Mouse (Mus musculus): ENCODE results near the gene 4930595D18Rik. TPM values are rescaled to one million over a fixed set of nuclear protein-coding genes. Genes with fewer than 3 reads are reported as not detected.

4930595D18Rik gene
- polyA plus RNA-seq (2015; fragmentation: Nextera tagmentation; extraction: Ambion mirVana), result not detected in 2 replicates

DNA sequence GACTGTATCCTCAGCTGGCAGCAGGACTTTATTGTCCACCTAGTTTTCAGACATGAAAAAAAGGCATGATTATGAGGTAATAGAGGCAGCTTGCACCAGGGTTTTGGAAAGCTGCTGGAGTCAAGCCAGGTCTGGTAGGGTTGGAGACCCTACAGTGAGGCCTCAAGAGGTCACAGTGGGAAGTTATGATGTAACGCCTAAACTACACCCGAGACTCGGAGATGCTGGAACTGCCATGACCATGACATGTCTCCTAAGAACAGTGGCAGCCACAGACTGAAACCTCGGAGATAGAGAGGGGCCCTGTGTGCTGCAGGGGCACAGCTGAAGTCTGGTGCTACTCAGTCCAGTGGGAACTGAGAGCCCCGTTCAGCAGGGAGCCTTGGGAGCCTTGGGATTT, at the start of gene 4930595D18Rik:
Gene 4930595D18Rik (minus strand): TSS at position 16 of the 400 bp plus-strand sequence.
- H3K27me3 ChIP-seq (ENCODE audit: control insufficient read depth, insufficient read depth, low read depth, low read length), result no peaks in the 10 kb centered on the region
- no peak within 1 kb of the TSS for H3K4me2 ChIP-seq (ENCODE audit: low read depth, low read length)
- no peak for ATAC-seq (ENCODE audit: low read depth)
- no peaks in the 10 kb centered on the region for H3K9me3 ChIP-seq (ENCODE audit: control insufficient read depth, low read length)
- no peak within 1 kb of the TSS for H3K9ac ChIP-seq (ENCODE audit: low read length)
- no peaks in the 10 kb centered on the region for H3K4me1 ChIP-seq (replicated peaks; ENCODE audit: control insufficient read depth, insufficient read depth, low read length)
- no peaks in the 10 kb centered on the region for H3K36me3 ChIP-seq (ENCODE audit: control insufficient read depth, insufficient read depth, low read length)
- H3K4me3 ChIP-seq (ENCODE audit: low read length), result no peak within 1 kb of the TSS
- no peak within 1 kb of the TSS for H3K27ac ChIP-seq (ENCODE audit: low read length)
- WGBS, result 62% methylated on average over 5 of the region's 5 CpGs

DNA sequence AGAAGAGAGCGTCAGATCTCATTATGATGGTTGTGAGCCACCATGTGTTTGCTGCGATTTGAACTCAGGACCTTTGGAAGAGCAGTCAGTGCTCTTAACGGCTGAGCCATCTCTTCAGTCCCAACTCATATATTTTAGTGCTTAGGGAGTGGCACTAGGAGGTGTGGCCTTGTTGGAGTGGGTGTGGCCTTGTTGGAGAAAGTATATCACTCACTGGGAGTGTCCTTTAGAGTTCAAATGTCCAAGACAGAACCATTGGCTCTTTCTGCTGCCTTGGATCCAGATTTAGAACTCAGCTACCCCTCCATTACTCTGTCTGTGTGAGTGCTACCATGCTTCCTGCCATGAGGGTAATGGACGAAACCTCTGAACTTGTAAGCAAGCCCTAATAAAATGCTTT, 49.5 kb upstream of the 4930595D18Rik start:
- no peak overlapping the region for H3K4me3 ChIP-seq (ENCODE audit: low read length)
- H3K4me1 ChIP-seq (replicated peaks; ENCODE audit: control insufficient read depth, insufficient read depth, low read length), result peaks cover 3% of the 10 kb centered on the region
- no peaks in the 10 kb centered on the region for H3K27me3 ChIP-seq (ENCODE audit: control insufficient read depth, insufficient read depth, low read depth, low read length)
- no peaks in the 10 kb centered on the region for H3K36me3 ChIP-seq (ENCODE audit: control insufficient read depth, insufficient read depth, low read length)
- ATAC-seq (ENCODE audit: low read depth), result no peak
- no peak overlapping the region for H3K4me2 ChIP-seq (ENCODE audit: low read depth, low read length)
- H3K9me3 ChIP-seq (ENCODE audit: control insufficient read depth, low read length), result no peaks in the 10 kb centered on the region
- WGBS, result 86% methylated on average over 4 of the region's 4 CpGs
- H3K9ac ChIP-seq (ENCODE audit: low read length), result no peak overlapping the region
- H3K27ac ChIP-seq (ENCODE audit: low read length), result peak overlapping the region; percentile 51

DNA sequence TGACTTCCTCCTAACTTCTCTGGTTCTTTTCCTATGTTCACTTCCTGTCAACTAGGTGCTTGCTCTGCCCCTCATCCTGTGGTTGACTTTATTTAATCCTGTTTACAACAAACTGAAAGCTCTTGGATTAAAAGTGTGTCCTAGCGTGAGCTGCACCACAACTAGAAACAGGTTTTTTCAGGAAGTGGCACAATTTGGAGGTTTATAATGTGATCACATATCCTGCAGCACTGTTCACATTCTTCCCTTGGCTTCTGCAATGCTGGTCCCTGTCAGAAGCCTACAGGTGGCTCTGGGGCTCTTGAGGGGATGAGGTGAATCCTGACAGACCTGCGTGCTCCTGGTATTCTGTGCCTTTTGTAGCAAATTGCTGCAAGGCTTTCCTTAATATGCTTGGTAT, 46.5 kb upstream of the 4930595D18Rik start:
- Histone ChIP-seq H3K4me1 (replicated peaks; ENCODE audit: control insufficient read depth, insufficient read depth, low read length) (no peaks in the 10 kb centered on the region), H3K4me3 (ENCODE audit: low read length) (no peak overlapping the region), H3K27me3 (ENCODE audit: control insufficient read depth, insufficient read depth, low read depth, low read length) (no peaks in the 10 kb centered on the region), H3K27ac (ENCODE audit: low read length) (no peak overlapping the region), H3K36me3 (ENCODE audit: control insufficient read depth, insufficient read depth, low read length) (no peaks in the 10 kb centered on the region), H3K9me3 (ENCODE audit: control insufficient read depth, low read length) (no peaks in the 10 kb centered on the region), H3K9ac (ENCODE audit: low read length) (no peak overlapping the region), H3K4me2 (ENCODE audit: low read depth, low read length) (no peak overlapping the region)
- 80% methylated on average over 2 of the region's 2 CpGs for WGBS
- no peak for ATAC-seq (ENCODE audit: low read depth)

GRCm38 (mm10) chr12:111228488-111228887, 44.2 kb upstream of the 4930595D18Rik start:
- WGBS, result 88% methylated on average over 5 of the region's 5 CpGs
- H3K9me3 ChIP-seq (ENCODE audit: control insufficient read depth, low read length), result no peaks in the 10 kb centered on the region
- peaks cover 15% of the 10 kb centered on the region for H3K4me1 ChIP-seq (replicated peaks; ENCODE audit: control insufficient read depth, insufficient read depth, low read length)
- ATAC-seq (ENCODE audit: low read depth), result no peak
- no peak overlapping the region for H3K4me2 ChIP-seq (ENCODE audit: low read depth, low read length)
- H3K27me3 ChIP-seq (ENCODE audit: control insufficient read depth, insufficient read depth, low read depth, low read length), result no peaks in the 10 kb centered on the region
- H3K4me3 ChIP-seq (ENCODE audit: low read length), result no peak overlapping the region
- H3K27ac ChIP-seq (ENCODE audit: low read length), result no peak overlapping the region
- H3K36me3 ChIP-seq (ENCODE audit: control insufficient read depth, insufficient read depth, low read length), result no peaks in the 10 kb centered on the region
- H3K9ac ChIP-seq (ENCODE audit: low read length), result no peak overlapping the region

- H3K4me3 ChIP-seq (ENCODE audit: low read length), result no peak overlapping the region
- no peak overlapping the region for H3K4me2 ChIP-seq (ENCODE audit: low read depth, low read length)
- no peaks in the 10 kb centered on the region for H3K27me3 ChIP-seq (ENCODE audit: control insufficient read depth, insufficient read depth, low read depth, low read length)
- no peak overlapping the region for H3K9ac ChIP-seq (ENCODE audit: low read length)
- 0 out of 2 replicates have a peak, but pooled peaks cover 3% of the 10 kb centered on the region for H3K36me3 ChIP-seq (ENCODE audit: control insufficient read depth, insufficient read depth, low read length)
- H3K9me3 ChIP-seq (ENCODE audit: control insufficient read depth, low read length), result no peaks in the 10 kb centered on the region
- WGBS, result 80% methylated on average over 4 of the region's 4 CpGs
- no peak overlapping the region for H3K27ac ChIP-seq (ENCODE audit: low read length)
- no peak for ATAC-seq (ENCODE audit: low read depth)
- H3K4me1 ChIP-seq (replicated peaks; ENCODE audit: control insufficient read depth, insufficient read depth, low read length), result peaks cover 15% of the 10 kb centered on the region
Observed at GRCm38 (mm10) chr12:111227410-111227809, 43.1 kb upstream of the 4930595D18Rik start.

- Histone ChIP-seq H3K9ac (ENCODE audit: low read length) (no peak overlapping the region; the same call in 1 of the 2 replicates), H3K9me3 (ENCODE audit: control insufficient read depth, low read length) (0 out of 2 replicates have a peak, but pooled peaks cover 2% of the 10 kb centered on the region), H3K4me1 (replicated peaks; ENCODE audit: control insufficient read depth, insufficient read depth, low read length) (peaks cover 15% of the 10 kb centered on the region), H3K27ac (ENCODE audit: low read length) (peak overlapping the region; percentile 47), H3K4me3 (ENCODE audit: low read length) (no peak overlapping the region), H3K4me2 (ENCODE audit: low read depth, low read length) (no peak overlapping the region), H3K36me3 (ENCODE audit: control insufficient read depth, insufficient read depth, low read length) (peaks cover 14% of the 10 kb centered on the region), H3K27me3 (ENCODE audit: control insufficient read depth, insufficient read depth, low read depth, low read length) (no peaks in the 10 kb centered on the region)
- WGBS, result 49% methylated on average over 10 of the region's 10 CpGs
- ATAC-seq (ENCODE audit: low read depth), result peak; percentile 84
Observed at GRCm38 (mm10) chr12:111225197-111225780, 41.0 kb upstream of the 4930595D18Rik start.

DNA sequence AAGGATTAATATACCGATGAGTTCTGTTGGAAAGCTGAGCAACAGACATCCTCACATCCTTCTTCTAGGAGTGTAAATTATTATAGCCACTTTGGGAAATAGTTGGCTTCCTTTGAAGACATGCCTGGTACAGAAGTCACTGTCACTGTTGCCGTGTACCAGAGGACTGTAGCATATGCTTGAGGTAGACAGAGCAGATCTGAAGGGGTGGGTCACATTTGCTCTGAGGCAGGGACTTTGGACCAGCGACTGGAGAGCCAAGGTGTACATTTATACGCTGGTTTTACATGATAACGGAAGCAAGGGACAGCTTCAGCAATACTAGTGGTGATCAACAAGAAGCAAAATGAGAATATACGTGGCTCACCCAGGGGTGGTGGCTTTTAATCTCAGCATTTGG, 34.6 kb upstream of the 4930595D18Rik start:
- Histone ChIP-seq H3K36me3 (ENCODE audit: control insufficient read depth, insufficient read depth, low read length) (peaks cover 16% of the 10 kb centered on the region), H3K4me2 (ENCODE audit: low read depth, low read length) (no peak overlapping the region), H3K4me1 (replicated peaks; ENCODE audit: control insufficient read depth, insufficient read depth, low read length) (0 out of 2 replicates have a peak, but pooled peaks cover under 1% of the 10 kb centered on the region), H3K9me3 (ENCODE audit: control insufficient read depth, low read length) (0 out of 2 replicates have a peak, but pooled peaks cover 2% of the 10 kb centered on the region), H3K4me3 (ENCODE audit: low read length) (no peak overlapping the region), H3K27ac (ENCODE audit: low read length) (no peak overlapping the region), H3K9ac (ENCODE audit: low read length) (no peak overlapping the region), H3K27me3 (ENCODE audit: control insufficient read depth, insufficient read depth, low read depth, low read length) (no peaks in the 10 kb centered on the region)
- 95% methylated on average over 6 of the region's 6 CpGs for WGBS
- no peak for ATAC-seq (ENCODE audit: low read depth)

- 74% methylated on average over 5 of the region's 5 CpGs for WGBS
Observed at GRCm38 (mm10) chr12:111211729-111212128, 27.4 kb upstream of the 4930595D18Rik start.

DNA sequence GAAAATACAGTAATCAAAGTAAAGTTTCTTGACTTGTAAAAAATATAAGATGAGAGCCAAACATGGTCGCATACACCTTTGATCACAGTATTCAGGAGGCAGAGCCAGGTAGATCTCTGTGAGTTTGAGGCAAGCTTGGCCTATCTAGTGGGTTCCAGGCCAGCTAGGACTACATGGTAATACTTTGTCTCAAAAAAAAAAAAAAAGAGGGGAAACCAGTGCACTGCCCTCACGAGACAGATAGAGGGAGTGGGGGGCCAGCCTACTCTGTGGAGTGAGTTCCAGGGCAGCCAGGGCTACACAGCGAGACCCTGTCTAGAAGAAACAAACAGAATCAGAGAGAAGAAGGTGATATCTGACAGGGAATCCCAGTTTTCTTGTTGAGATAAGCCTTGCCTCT, 23.4 kb upstream of the 4930595D18Rik start:
- Histone ChIP-seq H3K4me2 (ENCODE audit: low read depth, low read length) (no peak overlapping the region), H3K36me3 (ENCODE audit: control insufficient read depth, insufficient read depth, low read length) (no peaks in the 10 kb centered on the region), H3K9me3 (ENCODE audit: control insufficient read depth, low read length) (no peaks in the 10 kb centered on the region), H3K27me3 (ENCODE audit: control insufficient read depth, insufficient read depth, low read depth, low read length) (no peaks in the 10 kb centered on the region), H3K27ac (ENCODE audit: low read length) (no peak overlapping the region), H3K9ac (ENCODE audit: low read length) (no peak overlapping the region), H3K4me3 (ENCODE audit: low read length) (no peak overlapping the region), H3K4me1 (replicated peaks; ENCODE audit: control insufficient read depth, insufficient read depth, low read length) (peaks cover 2% of the 10 kb centered on the region; the same call in 1 of the 2 replicates)
- no peak for ATAC-seq (ENCODE audit: low read depth)
- 75% methylated on average over 3 of the region's 3 CpGs for WGBS

More at GRCm38 (mm10) chr12:111211729-111212128, 27.4 kb upstream of the 4930595D18Rik start:
- ATAC-seq (ENCODE audit: low read depth), result no peak
- Histone ChIP-seq H3K4me2 (ENCODE audit: low read depth, low read length) (no peak overlapping the region), H3K4me1 (replicated peaks; ENCODE audit: control insufficient read depth, insufficient read depth, low read length) (peaks cover 2% of the 10 kb centered on the region; the same call in 1 of the 2 replicates), H3K27me3 (ENCODE audit: control insufficient read depth, insufficient read depth, low read depth, low read length) (no peaks in the 10 kb centered on the region), H3K36me3 (ENCODE audit: control insufficient read depth, insufficient read depth, low read length) (no peaks in the 10 kb centered on the region), H3K27ac (ENCODE audit: low read length) (no peak overlapping the region), H3K4me3 (ENCODE audit: low read length) (no peak overlapping the region), H3K9ac (ENCODE audit: low read length) (no peak overlapping the region), H3K9me3 (ENCODE audit: control insufficient read depth, low read length) (no peaks in the 10 kb centered on the region)

All from lung, embryonic 16.5 days (tissue).